Mouse (Mus musculus) stomach, embryonic 16.5 days (tissue): Measurements from ENCODE around the gene Primpol. TPM values are rescaled to one million over a fixed set of nuclear protein-coding genes. Genes with fewer than 3 reads are reported as not detected.

Experiments used
- ATAC-seq: fragments of 200-750 bp; cut with Nextera tagmentation; 2 replicates; pipeline ENCODE4 v1.8.0; 2017; ENCODE audit warnings: moderate number of reproducible peaks, moderate TSS enrichment; ENCODE audit not compliant: insufficient read depth, low FRiP score
- H3K27ac ChIP-seq: fragments of 300-500 bp; sonication (generic); 2 replicates; pipeline ENCODE4 v1.5.1; 2014; ENCODE audit warnings: low read length
- H3K27me3 ChIP-seq: fragments of 300-500 bp; sonication (generic); 2 replicates; pipeline ENCODE4 v1.6.1; 2014; ENCODE audit warnings: low read length, control low read depth, mixed read lengths; ENCODE audit not compliant: control insufficient read depth, insufficient read depth
- H3K36me3 ChIP-seq: fragments of 300-500 bp; sonication (generic); 2 replicates; pipeline ENCODE4 v1.6.1; 2014; ENCODE audit warnings: low read length; ENCODE audit not compliant: control insufficient read depth, insufficient read depth
- H3K4me1 ChIP-seq: fragments of 300-500 bp; sonication (generic); 2 replicates; pipeline ENCODE4 v1.6.1; 2014; ENCODE audit warnings: low read length, control low read depth, mixed read lengths; ENCODE audit not compliant: control insufficient read depth, insufficient read depth
- H3K4me2 ChIP-seq: fragments of 300-500 bp; sonication (generic); 2 replicates; pipeline ENCODE4 v1.6.1; 2014; ENCODE audit warnings: low read depth, low read length, mixed read lengths
- H3K4me3 ChIP-seq: fragments of 300-500 bp; sonication (generic); replicated peaks from 2 replicates; pipeline ENCODE4 v1.5.1; 2014; ENCODE audit warnings: mild to moderate bottlenecking, low read length
- H3K9ac ChIP-seq: fragments of 300-500 bp; sonication (generic); 2 replicates; pipeline ENCODE4 v1.6.1; 2014; ENCODE audit warnings: low read length
- H3K9me3 ChIP-seq: fragments of 300-500 bp; sonication (generic); replicated peaks from 2 replicates; pipeline ENCODE4 v1.6.1; 2016; ENCODE audit warnings: low read length, control low read depth; ENCODE audit not compliant: control insufficient read depth
- WGBS: fragments of 180-500 bp; shearing (Covaris S2); extraction: QIAGEN DNeasy Blood & Tissue Kit; methylation state at CpG from one replicate; pipeline ENCODE4 v1.1.7; 2014; 5-methylcytosine and 5-hydroxymethylcytosine counted together
- polyA plus RNA-seq: library from polyadenylated mRNA; unstranded; fragments of >200 nt; fragmentation: Nextera tagmentation; extraction: Ambion mirVana; gene quantifications from 2 replicates; pipeline ENCODE4 v1.2.1, GENCODE M21; 2015

Primpol gene
- polyA plus RNA-seq, 1 experiment from 2014 or later: 14.6 TPM

DNA sequence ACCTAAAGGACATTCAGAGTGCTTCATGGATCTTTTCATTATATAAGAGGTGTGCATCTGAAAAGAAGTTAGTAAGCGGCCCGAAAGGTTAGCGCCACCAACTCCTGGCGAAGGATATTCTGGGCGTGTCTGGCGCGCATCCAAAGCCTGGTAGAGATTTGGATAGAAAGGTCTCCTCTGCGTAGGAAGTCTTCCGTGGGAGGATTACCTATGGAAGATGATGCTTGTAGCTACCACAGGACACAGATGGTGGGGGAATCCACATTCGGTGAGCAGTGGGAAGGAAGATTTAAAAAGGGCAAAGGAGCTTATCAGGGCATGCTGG is 64.6 kb downstream of the Primpol start:
- peaks cover 9% of the 10 kb centered on the region for H3K4me1 ChIP-seq
- 3% methylated on average over 10 of the region's 10 CpGs for WGBS
- ATAC-seq: no peak
- no peaks in the 10 kb centered on the region for H3K27me3 ChIP-seq
- peak overlapping the region; percentile 57; the same call in 1 of the 2 replicates for H3K27ac ChIP-seq
- H3K4me2 ChIP-seq: peak overlapping the region; percentile 72
- no peaks in the 10 kb centered on the region for H3K9me3 ChIP-seq
- H3K4me3 ChIP-seq: peak overlapping the region; percentile 87
- H3K36me3 ChIP-seq: peaks cover 6% of the 10 kb centered on the region; the same call in 1 of the 2 replicates
- peak overlapping the region; percentile 79 for H3K9ac ChIP-seq

DNA sequence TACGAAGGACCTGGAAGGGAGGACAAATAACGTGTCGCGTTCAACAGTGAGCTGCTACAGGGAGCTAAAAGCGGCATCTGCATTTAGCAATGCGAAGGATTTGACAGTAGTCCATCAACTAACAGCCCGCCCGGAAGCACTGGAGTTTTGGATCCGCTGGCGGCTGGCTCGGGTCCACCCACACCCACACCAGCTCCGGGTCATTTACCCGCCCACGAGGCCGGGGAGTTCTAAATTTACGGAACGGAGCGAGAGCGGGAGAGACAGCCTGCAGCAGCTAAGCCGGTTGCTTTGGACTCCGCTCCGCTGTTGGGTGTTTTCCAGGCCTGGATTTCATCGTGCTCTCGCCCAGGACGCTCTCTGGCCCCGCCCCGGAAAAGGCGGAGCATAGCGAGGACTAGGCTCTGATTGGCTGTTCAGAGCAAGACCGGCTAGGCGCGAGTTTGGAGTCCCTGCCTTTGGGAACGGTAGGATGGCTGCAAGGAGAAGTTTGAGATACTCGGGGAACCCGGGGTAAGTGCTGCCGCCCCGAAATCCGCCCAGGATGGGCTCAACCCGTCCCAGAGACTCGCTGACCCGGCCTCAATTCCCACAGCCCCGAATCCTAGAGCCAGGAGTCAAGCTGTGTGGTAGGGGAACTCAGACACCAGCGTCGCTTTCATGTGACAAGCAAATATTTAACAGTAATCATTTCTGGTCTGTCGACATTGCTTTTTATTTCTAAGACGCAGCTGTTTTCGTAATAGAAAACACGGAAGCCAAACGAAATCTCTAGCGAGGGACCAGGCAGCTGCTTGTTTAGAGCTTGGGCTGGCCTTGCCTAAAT is 65.2 kb downstream of the Primpol start, which contains the start of gene Cenpu:
Gene Cenpu, plus strand, starts transcription at position 414 of the 826 bp plus-strand sequence.
- Histone ChIP-seq H3K4me1 (peaks cover 12% of the 10 kb centered on the region), H3K9me3 (no peaks in the 10 kb centered on the region), H3K9ac (peak within 1 kb of the TSS; percentile 79), H3K27me3 (no peaks in the 10 kb centered on the region), H3K4me2 (peak within 1 kb of the TSS; percentile 72), H3K4me3 (peak within 1 kb of the TSS; percentile 87), H3K36me3 (peaks cover 6% of the 10 kb centered on the region; the same call in 1 of the 2 replicates), H3K27ac (peak within 1 kb of the TSS; percentile 88)
- peak; percentile 97 for ATAC-seq
- WGBS: under 1% methylated on average over 50 of the region's 50 CpGs

DNA sequence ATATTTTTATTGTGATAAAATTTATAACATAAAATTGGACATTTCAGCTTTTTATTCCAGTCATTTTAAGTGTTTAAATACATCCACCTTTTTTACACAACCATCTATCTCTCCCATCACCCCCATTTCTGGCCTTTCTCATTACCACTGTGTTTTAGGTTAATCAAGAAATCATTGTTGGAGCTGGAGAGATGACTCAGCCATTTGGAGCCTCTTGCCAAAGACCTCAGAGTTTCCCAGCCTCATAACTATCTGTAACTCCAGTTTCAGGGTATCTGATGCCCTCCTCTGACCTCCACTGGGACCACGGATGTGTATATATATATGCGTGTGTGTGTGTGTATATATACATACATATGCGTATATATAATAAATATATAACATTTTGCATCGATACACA is 66.0 kb downstream of the Primpol start:
- Histone ChIP-seq H3K9ac (no peak overlapping the region), H3K4me1 (peaks cover 14% of the 10 kb centered on the region), H3K4me2 (peak overlapping the region; percentile 60), H3K9me3 (no peaks in the 10 kb centered on the region), H3K4me3 (peak overlapping the region; percentile 87), H3K27me3 (no peaks in the 10 kb centered on the region), H3K27ac (no peak overlapping the region), H3K36me3 (0 out of 2 replicates have a peak, but pooled peaks cover under 1% of the 10 kb centered on the region)
- 21% methylated on average over 4 of the region's 4 CpGs for WGBS
- ATAC-seq: no peak

- H3K36me3 ChIP-seq: no peaks in the 10 kb centered on the region
- H3K27me3 ChIP-seq: no peaks in the 10 kb centered on the region
- no peak overlapping the region for H3K27ac ChIP-seq
- 80% methylated on average over 8 of the region's 8 CpGs for WGBS
- H3K4me3 ChIP-seq: no peak overlapping the region
- peaks cover 14% of the 10 kb centered on the region for H3K4me1 ChIP-seq
- no peak overlapping the region for H3K4me2 ChIP-seq
- no peak overlapping the region for H3K9ac ChIP-seq
- no peak for ATAC-seq
- H3K9me3 ChIP-seq: no peaks in the 10 kb centered on the region
These were observed 67.0 kb downstream of the Primpol start for GRCm38 (mm10) chr8:46550058-46550457.

DNA sequence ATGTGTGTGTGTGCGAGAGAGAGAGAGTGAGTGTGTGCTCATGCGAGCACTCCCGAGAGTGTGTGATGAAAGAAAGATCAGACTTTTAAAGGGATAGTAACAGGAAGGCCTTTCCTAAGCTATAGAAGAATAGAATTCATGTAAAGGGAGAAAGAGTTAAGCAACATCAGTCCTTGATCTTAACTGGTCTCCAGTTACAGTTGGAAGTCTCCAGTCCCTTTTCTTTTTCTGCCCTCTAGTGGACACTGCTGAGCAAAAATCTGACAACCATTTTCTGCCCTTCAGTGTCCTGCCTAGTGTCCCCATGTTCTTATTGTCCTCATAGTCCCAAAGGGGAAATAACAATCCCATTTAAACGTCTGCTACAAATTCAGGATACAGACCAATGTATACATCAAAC is 69.8 kb downstream of the Primpol start:
- no peak for ATAC-seq
- H3K27ac ChIP-seq: no peak overlapping the region
- no peaks in the 10 kb centered on the region for H3K27me3 ChIP-seq
- no peaks in the 10 kb centered on the region for H3K9me3 ChIP-seq
- 29% methylated on average over 4 of the region's 4 CpGs for WGBS
- H3K4me2 ChIP-seq: no peak overlapping the region
- no peak overlapping the region for H3K9ac ChIP-seq
- H3K36me3 ChIP-seq: no peaks in the 10 kb centered on the region
- peaks cover 10% of the 10 kb centered on the region for H3K4me1 ChIP-seq
- H3K4me3 ChIP-seq: no peak overlapping the region

- WGBS: 67% methylated on average over 11 of the region's 11 CpGs
- Histone ChIP-seq H3K4me1 (peaks cover 10% of the 10 kb centered on the region), H3K27ac (no peak overlapping the region), H3K27me3 (no peaks in the 10 kb centered on the region), H3K36me3 (no peaks in the 10 kb centered on the region), H3K4me2 (no peak overlapping the region), H3K4me3 (no peak overlapping the region), H3K9ac (no peak overlapping the region), H3K9me3 (no peaks in the 10 kb centered on the region)
- no peak for ATAC-seq
These were observed 70.4 kb downstream of the Primpol start for GRCm38 (mm10) chr8:46546431-46547176.

DNA sequence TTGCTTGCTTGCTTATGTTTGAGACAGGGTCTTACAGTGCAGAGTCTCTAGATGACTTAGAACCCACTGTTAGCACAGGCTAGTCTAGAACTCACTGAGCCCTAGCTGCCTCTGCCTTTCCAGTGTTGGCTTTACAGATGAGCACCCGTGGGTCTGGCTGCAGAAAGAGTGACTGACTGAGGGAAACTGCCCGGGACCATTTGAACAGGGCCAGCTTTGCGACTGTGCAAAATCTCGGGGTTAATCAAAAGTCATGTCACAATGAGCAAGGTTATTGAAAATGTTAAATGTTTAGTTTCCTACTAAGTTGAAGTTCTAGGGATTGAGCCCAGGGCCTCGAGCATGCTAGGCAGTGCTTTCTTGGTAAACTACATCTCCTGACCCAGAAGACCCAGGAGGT is 71.2 kb downstream of the Primpol start:
- no peaks in the 10 kb centered on the region for H3K36me3 ChIP-seq

DNA sequence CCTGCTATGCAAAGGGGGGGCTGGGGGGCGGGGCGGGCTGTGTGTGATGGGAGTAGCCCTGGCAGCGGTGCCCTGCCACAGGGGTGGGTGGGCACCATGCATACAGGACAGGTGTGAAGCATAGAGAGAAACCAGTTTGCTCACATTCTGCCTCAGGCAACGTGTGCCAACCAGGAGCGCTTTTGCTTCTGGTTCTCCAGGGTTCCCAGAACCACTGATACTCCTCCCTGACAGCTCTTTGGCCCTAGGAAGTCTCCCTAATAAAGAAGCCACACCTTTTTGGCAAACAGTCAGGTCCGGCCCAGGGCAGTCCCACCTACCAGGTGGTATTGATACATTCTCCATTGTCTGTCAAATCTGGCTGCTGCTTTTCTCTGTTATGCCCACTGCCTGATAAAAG is 73.3 kb downstream of the Primpol start:
- Histone ChIP-seq H3K27ac (peak overlapping the region; percentile 26), H3K4me2 (no peak overlapping the region), H3K9me3 (no peaks in the 10 kb centered on the region), H3K27me3 (no peaks in the 10 kb centered on the region), H3K9ac (no peak overlapping the region), H3K36me3 (no peaks in the 10 kb centered on the region), H3K4me3 (no peak overlapping the region), H3K4me1 (peaks cover 16% of the 10 kb centered on the region)
- 47% methylated on average over 6 of the region's 6 CpGs for WGBS
- peak; percentile 39; the same call in 1 of the 2 replicates for ATAC-seq

More for the DNA sequence above, 71.2 kb downstream of the Primpol start:
- peaks cover 10% of the 10 kb centered on the region for H3K4me1 ChIP-seq
- H3K27me3 ChIP-seq: no peaks in the 10 kb centered on the region
- H3K9ac ChIP-seq: no peak overlapping the region
- H3K4me3 ChIP-seq: no peak overlapping the region
- H3K9me3 ChIP-seq: no peaks in the 10 kb centered on the region
- WGBS: 85% methylated on average over 5 of the region's 5 CpGs
- no peak overlapping the region for H3K4me2 ChIP-seq
- H3K27ac ChIP-seq: no peak overlapping the region
- ATAC-seq: no peak

DNA sequence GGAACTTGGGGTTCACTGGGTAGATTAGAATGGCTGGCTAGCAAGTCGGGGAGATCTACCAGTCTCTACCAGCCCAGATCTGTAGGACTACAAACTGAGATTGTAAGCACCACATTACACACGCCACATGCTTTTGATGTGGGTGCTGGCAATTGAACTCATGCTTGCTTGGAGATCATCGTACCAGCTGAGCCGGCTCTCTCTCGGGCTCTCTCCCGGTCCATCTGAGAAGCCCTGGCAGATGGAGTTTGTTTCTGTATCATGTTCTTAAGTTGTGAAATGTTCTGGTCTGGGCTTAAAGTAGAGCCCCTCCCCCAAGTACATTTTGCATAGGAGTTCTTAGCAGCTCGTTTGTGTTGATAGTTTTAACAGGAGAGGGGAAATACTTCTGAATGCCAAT is 73.8 kb downstream of the Primpol start:
- WGBS: 54% methylated on average over 7 of the region's 7 CpGs
- H3K9ac ChIP-seq: no peak overlapping the region

More for the DNA sequence above, 73.8 kb downstream of the Primpol start:
- Histone ChIP-seq H3K4me3 (no peak overlapping the region), H3K4me1 (peaks cover 16% of the 10 kb centered on the region), H3K4me2 (no peak overlapping the region), H3K9me3 (no peaks in the 10 kb centered on the region), H3K27ac (peak overlapping the region; percentile 26), H3K27me3 (no peaks in the 10 kb centered on the region), H3K36me3 (no peaks in the 10 kb centered on the region)
- no peak for ATAC-seq
